Mouse (Mus musculus) bone marrow macrophage, adult 2 months (primary cell): Measurements from ENCODE around the gene Psmd4.

Source experiments
- CTCF ChIP-seq: IDR thresholded peaks from 2 replicates; pipeline ENCODE4 v1.5.1; 2012; ENCODE audit warnings: low read depth, mild to moderate bottlenecking, low read length, moderate library complexity
- POLR2A ChIP-seq: IDR thresholded peaks from 2 replicates; pipeline ENCODE4 v1.6.1; 2012; ENCODE audit warnings: mild to moderate bottlenecking, low read depth, low read length, borderline replicate concordance

- TF ChIP-seq CTCF (no peak), POLR2A (no peak)
These were observed 32.0 kb downstream of the Psmd4 start for GRCm38 (mm10) chr3:95010396-95010795.
